Mouse (Mus musculus) left cerebral cortex, postnatal 10 days (tissue): ENCODE data around the gene Dnah14. TPM values are rescaled to one million over a fixed set of nuclear protein-coding genes. Genes with fewer than 3 reads are reported as not detected.

Experiments used
- total RNA-seq, 2 experiments: library from RNA; stranded (reverse); gene quantifications; 2 replicates each; pipeline ENCODE4 v1.2.3; 2021

Dnah14 gene
- total RNA-seq, 2 experiments from 2014 or later = 2.0 to 2.6 TPM

Other genes starting within 250 kb of the Dnah14 start
- gene Cnih3, start 223.9 kb upstream of the Dnah14 start, total RNA-seq = 10 to 100 TPM; 72.2 to 79.3 TPM
- gene Ccdc121, start 65.1 kb upstream of the Dnah14 start, total RNA-seq = under 1 TPM; 0.18 to 0.66 TPM